Mouse (Mus musculus) ES-Bruce4 (cell line): ENCODE measurements around the gene Nek9.

Source experiments
- CTCF ChIP-seq: IDR thresholded peaks from one replicate; pipeline ENCODE4 v1.8.1; 2011; ENCODE audit warnings: low read depth, low read length
- POLR2A ChIP-seq: IDR thresholded peaks from one replicate; pipeline ENCODE4 v1.8.1; 2011; ENCODE audit warnings: low read length; ENCODE audit not compliant: insufficient read depth

- TF ChIP-seq CTCF (peak; percentile 19), POLR2A (no peak)
These were observed 39.1 kb upstream of the Nek9 start for GRCm38 (mm10) chr12:85378271-85378670.
